Mouse (Mus musculus): ENCODE measurements around the gene Vmn2r43. TPM values are rescaled to one million over a fixed set of nuclear protein-coding genes. Genes with fewer than 3 reads are reported as not detected.
"Not testable (repeated sequence)": the region's sequence is repeated elsewhere in the genome, so short reads cannot be mapped to it uniquely, and the experiment has no call there.

Vmn2r43 gene
- not detected for polyA plus RNA-seq (2017; shearing (Covaris generic))

DNA sequence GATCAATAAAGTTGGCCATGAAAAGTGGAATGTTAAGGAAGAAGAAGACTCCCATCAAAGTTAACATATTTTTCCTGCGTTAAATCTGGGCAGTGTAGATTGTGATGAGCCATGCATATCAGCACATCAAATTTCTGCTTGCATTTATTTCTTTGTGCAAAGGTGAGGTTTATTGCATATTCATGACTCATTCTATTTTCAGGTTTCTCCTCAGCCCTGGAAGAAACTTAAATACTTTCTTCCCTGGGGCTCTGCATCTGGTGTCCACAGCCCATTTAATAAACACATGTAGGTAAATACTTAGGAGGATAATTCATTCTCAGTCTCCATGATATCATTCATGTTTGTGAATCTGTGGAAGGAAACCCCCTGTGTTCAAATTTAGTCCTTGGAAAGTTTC, at the start of gene Vmn2r43:
Gene Vmn2r43 (minus strand): TSS at position 101 of the 400 bp plus-strand sequence.
- ATAC-seq, result not testable (repeated sequence)

GRCm38 (mm10) chr7:8200220-8200619, 60.2 kb downstream of the Vmn2r43 start, which contains the start of gene Vmn2r42:
TSS of gene Vmn2r42 (minus strand) at chr7:8200320.
- not testable (repeated sequence) for ATAC-seq

Other genes with a start within 250 kb of the Vmn2r43 start
- gene Vmn2r41, start 98.9 kb downstream of the Vmn2r43 start, polyA plus RNA-seq (2017; shearing (Covaris generic)), result not detected
- gene Vmn2r42, start 60.3 kb downstream of the Vmn2r43 start, polyA plus RNA-seq (2017; shearing (Covaris generic)), result not detected
- not detected for gene Vmn2r44, start 122.7 kb upstream of the Vmn2r43 start, polyA plus RNA-seq (2017; shearing (Covaris generic))
- not detected for gene Vmn2r45, start 228.5 kb upstream of the Vmn2r43 start, polyA plus RNA-seq (2017; shearing (Covaris generic))